Mouse (Mus musculus) stomach, postnatal 0 days (tissue): ENCODE data around the gene Myl10.
"Not testable (repeated sequence)": the region's sequence is repeated elsewhere in the genome, so short reads cannot be mapped to it uniquely, and the experiment has no call there.

Experiments
- CTCF ChIP-seq: IDR thresholded peaks from 2 replicates; pipeline ENCODE4 v1.5.1; 2016; ENCODE audit warnings: antibody characterized with exemption, low read depth, mild to moderate bottlenecking, moderate library complexity
- EP300 ChIP-seq: optimal IDR thresholded peaks from 2 replicates; pipeline ENCODE3; 2016; ENCODE audit warnings: antibody characterized with exemption

DNA sequence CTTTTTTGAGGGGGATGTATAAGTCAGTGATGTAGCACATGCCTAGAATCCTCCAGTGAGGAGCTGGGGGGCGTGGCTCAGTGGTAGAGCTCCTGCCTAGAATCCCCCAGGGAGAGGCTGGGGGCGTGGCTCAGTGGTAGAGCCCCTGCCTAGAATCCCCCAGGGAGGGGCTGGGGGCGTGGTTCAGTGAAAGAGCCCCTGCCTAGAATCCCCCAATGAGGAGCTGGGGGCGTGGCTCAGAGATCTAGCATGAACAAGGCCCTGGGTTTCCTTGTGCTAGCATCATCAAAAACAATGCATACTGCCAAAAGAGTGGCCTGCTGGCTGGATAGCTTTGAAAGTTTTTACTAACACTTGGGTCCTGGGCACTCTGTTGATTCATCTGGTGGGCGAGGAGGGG, 32.2 kb upstream of the Myl10 start:
- not testable (repeated sequence) for TF ChIP-seq EP300, CTCF
